Mouse (Mus musculus) intestine, embryonic 16.5 days (tissue): ENCODE results near the gene Iglon5. TPM values are rescaled to one million over a fixed set of nuclear protein-coding genes. Genes with fewer than 3 reads are reported as not detected.

Source experiments
- microRNA-seq: library from miRNA; unstranded; fragments of <30 nt; microRNA quantifications from one replicate; pipeline ENCODE4, GENCODE M21; 2016
- polyA plus RNA-seq: library from polyadenylated mRNA; unstranded; fragments of >200 nt; fragmentation: Nextera tagmentation; extraction: Ambion mirVana; gene quantifications from 2 replicates; pipeline ENCODE4 v1.2.1, GENCODE M21; 2015

Iglon5 gene
- polyA plus RNA-seq, 1 experiment from 2014 or later = 0.33 TPM

Small RNA genes lying within 50 kb of the gene (microRNA-seq; reads per million reads assigned to microRNA genes)
- 0.91 reads per million for gene Mir7051

Other genes starting within 250 kb of the Iglon5 start
- gene Zfp715, start 176.8 kb downstream of the Iglon5 start, polyA plus RNA-seq = 8.2 and 8.7 TPM in 2 replicates
- 0.46 and 0.54 TPM in 2 replicates for gene Siglecf, start 138.7 kb downstream of the Iglon5 start, polyA plus RNA-seq
- 0.27 and 0.39 TPM in 2 replicates for gene Siglecg, start 81.9 kb downstream of the Iglon5 start, polyA plus RNA-seq
- gene Lim2, start 62.4 kb downstream of the Iglon5 start, polyA plus RNA-seq = 0.26 and 0.61 TPM in 2 replicates
- 4.1 and 4.3 TPM in 2 replicates for gene Nkg7, start 53.0 kb downstream of the Iglon5 start, polyA plus RNA-seq
- not detected in 2 replicates for gene Cldnd2, start 49.3 kb downstream of the Iglon5 start, polyA plus RNA-seq
- gene Etfb, start 46.0 kb downstream of the Iglon5 start, polyA plus RNA-seq = 551 and 568 TPM in 2 replicates
- 0.20 and 0.32 TPM in 2 replicates for gene Gm45233, start 45.9 kb downstream of the Iglon5 start, polyA plus RNA-seq
- gene Vsig10l, start 26.9 kb downstream of the Iglon5 start, polyA plus RNA-seq = 2.7 and 2.8 TPM in 2 replicates
- not detected in 2 replicates for gene 4931406B18Rik, start 15.9 kb upstream of the Iglon5 start, polyA plus RNA-seq
- gene Cd33, start 54.4 kb upstream of the Iglon5 start, polyA plus RNA-seq = 2.3 TPM in 2 replicates
- 2.2 and 2.4 TPM in 2 replicates for gene Zfp658, start 72.2 kb upstream of the Iglon5 start, polyA plus RNA-seq
- gene Zfp719, start 89.5 kb upstream of the Iglon5 start, polyA plus RNA-seq = 7.5 and 8.3 TPM in 2 replicates
- gene Zfp819, start 117.1 kb upstream of the Iglon5 start, polyA plus RNA-seq = not detected in 2 replicates
- 9.9 and 10.1 TPM in 2 replicates for gene Ceacam18, start 144.6 kb upstream of the Iglon5 start, polyA plus RNA-seq
- 1.6 TPM in 2 replicates for gene Siglece, start 170.1 kb upstream of the Iglon5 start, polyA plus RNA-seq
- 11.2 and 11.7 TPM in 2 replicates for gene Ctu1, start 181.9 kb upstream of the Iglon5 start, polyA plus RNA-seq
- 0.11 and 0.33 TPM in 2 replicates for gene Klk14, start 200.3 kb upstream of the Iglon5 start, polyA plus RNA-seq
- 0.27 and 0.33 TPM in 2 replicates for gene Klk13, start 222.5 kb upstream of the Iglon5 start, polyA plus RNA-seq